Mouse (Mus musculus) liver, embryonic 14.5 days (tissue): ENCODE measurements at regions not wholly inside any gene's neighbourhood (a gene's known extent, or its start where the extent isn't known, plus 50 kb on each side); places are given as distances from the start of the nearest gene placed in this dataset.
"Not testable (repeated sequence)": the region's sequence is repeated elsewhere in the genome, so short reads cannot be mapped to it uniquely, and the experiment has no call there.

Source experiments
- ATAC-seq: fragments of 200-750 bp; cut with Nextera tagmentation; 2 replicates; pipeline ENCODE4 v1.8.0; 2017; ENCODE audit warnings: moderate number of reproducible peaks, mild to moderate bottlenecking, moderate library complexity; ENCODE audit not compliant: insufficient read depth
- DNase-seq, 3 experiments: peaks; one replicate each; pipeline ENCODE4 v3.0.0-alpha.2; 2012 to 2013; ENCODE audit warnings: low read depth in 3 of 3, low spot score in 3 of 3
- H3K27ac ChIP-seq: fragments of 300-500 bp; sonication (generic); 2 replicates; pipeline ENCODE4 v1.5.1; 2014; ENCODE audit warnings: moderate library complexity, mild to moderate bottlenecking, control low read depth, inconsistent platforms
- H3K27me3 ChIP-seq: fragments of 300-500 bp; sonication (generic); 2 replicates; pipeline ENCODE4 v1.6.1; 2014; ENCODE audit warnings: mild to moderate bottlenecking, low read length, moderate library complexity; ENCODE audit not compliant: control insufficient read depth, insufficient read depth
- H3K36me3 ChIP-seq: fragments of 300-500 bp; sonication (generic); replicated peaks from 2 replicates; pipeline ENCODE4 v1.6.1; 2014; ENCODE audit warnings: low read depth; ENCODE audit not compliant: control insufficient read depth, insufficient read depth
- H3K4me1 ChIP-seq, 2 experiments: fragments of 200-500 bp in 1 of 2; fragments of 300-500 bp in 1 of 2; sonication (generic) in 1 of 2; replicated peaks; 2 replicates each; pipeline ENCODE4 v1.6.1; 2012 to 2014; ENCODE audit warnings: antibody characterized with exemption in 1 of 2, inconsistent platforms in 1 of 2, low read length in 1 of 2; ENCODE audit not compliant: control insufficient read depth in 2 of 2, insufficient read depth in 2 of 2
- H3K4me2 ChIP-seq: fragments of 300-500 bp; sonication (generic); 2 replicates; pipeline ENCODE4 v1.6.1; 2014; ENCODE audit warnings: low read depth, mild to moderate bottlenecking, control low read depth, moderate library complexity
- H3K4me3 ChIP-seq, 2 experiments: fragments of 200-500 bp in 1 of 2; fragments of 300-500 bp in 1 of 2; sonication (generic) in 1 of 2; 2 replicates each; pipeline ENCODE4 v1.5.1; 2012 to 2014; ENCODE audit warnings: low read depth in 2 of 2, low read length in 2 of 2, mild to moderate bottlenecking in 2 of 2, control low read depth in 1 of 2, inconsistent platforms in 1 of 2, moderate library complexity in 1 of 2; ENCODE audit not compliant: insufficient read depth in 1 of 2
- H3K9ac ChIP-seq: fragments of 300-500 bp; sonication (generic); replicated peaks from 2 replicates; pipeline ENCODE4 v1.6.1; 2014; ENCODE audit warnings: mild to moderate bottlenecking, control low read depth, moderate library complexity
- H3K9me3 ChIP-seq: fragments of 300-500 bp; sonication (generic); 2 replicates; pipeline ENCODE4 v1.6.1; 2016; ENCODE audit warnings: low read length, mixed read lengths; ENCODE audit not compliant: control insufficient read depth
- CTCF ChIP-seq: IDR thresholded peaks from 2 replicates; pipeline ENCODE4 v1.5.1; 2016; ENCODE audit warnings: antibody characterized with exemption, low read depth, control low read depth
- EP300 ChIP-seq: IDR thresholded peaks from 2 replicates; pipeline ENCODE4 v1.6.1; 2016; ENCODE audit warnings: antibody characterized with exemption, low read depth
- WGBS: fragments of 180-500 bp; shearing (Covaris S2); extraction: QIAGEN DNeasy Blood & Tissue Kit; methylation state at CpG from one replicate; pipeline ENCODE4 v1.1.7; 2014; ENCODE audit not compliant: insufficient replicate concordance; 5-methylcytosine and 5-hydroxymethylcytosine counted together

DNA sequence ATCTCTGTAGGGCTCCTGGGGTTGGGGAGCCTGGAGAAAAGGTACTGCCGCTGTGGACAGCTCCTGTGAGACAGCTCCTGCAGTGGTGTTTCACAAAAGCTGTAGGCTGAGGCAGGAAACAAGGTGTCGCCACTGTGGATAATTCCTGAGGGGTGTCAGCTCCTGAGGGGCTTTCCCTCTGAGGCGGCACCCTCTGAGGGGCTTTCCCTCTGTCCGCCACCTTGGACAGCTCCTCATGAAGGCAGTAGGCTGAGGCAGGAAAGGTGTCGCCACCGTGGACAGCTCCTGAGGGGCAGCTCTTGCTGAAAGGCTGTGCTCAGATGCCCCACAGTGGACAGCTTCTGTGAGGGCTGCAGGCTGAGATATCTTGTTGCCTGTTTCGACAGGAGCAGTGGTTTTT lies 127.1 kb downstream of the Cyld start:
- Histone ChIP-seq H3K4me1 (no peaks in the 10 kb centered on the region), H3K9ac (no peak overlapping the region), H3K4me2 (no peak overlapping the region), H3K9me3 (no peaks in the 10 kb centered on the region), H3K4me3 (no peak overlapping the region), H3K36me3 (no peaks in the 10 kb centered on the region), H3K27ac (no peak overlapping the region), H3K27me3 (no peaks in the 10 kb centered on the region)
- TF ChIP-seq CTCF (no peak), EP300 (no peak)
- 53% methylated on average over 7 of the region's 7 CpGs for WGBS
- ATAC-seq (no peak), DNase-seq (no peak)

DNA sequence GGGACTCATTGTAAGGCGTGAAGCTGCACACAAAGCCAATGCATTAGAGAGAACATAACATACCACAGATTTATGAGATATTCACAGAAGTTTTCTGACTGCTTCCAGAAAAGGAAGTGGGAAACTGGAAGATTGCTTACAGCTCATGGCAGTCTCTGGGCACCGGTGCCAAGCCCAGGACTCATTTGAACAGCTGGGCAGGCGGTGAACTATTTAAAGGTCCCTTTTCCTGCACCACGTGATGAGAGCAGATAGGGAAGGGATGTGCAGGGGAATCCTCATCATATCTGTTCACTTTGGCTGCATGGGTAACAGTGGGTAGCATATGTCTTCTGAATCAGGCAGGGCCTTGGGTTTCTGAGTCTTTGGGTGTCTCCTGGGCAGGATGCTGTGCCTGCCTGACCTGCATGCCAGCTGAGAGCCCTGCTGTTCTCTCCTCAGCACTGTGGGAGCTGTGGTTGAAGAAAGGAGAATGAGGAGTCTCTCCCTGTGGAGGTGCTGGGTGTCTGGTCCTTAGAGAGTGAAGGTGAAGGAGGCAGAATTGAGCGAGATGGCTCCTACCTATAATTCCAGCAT lies 123.5 kb downstream of the Cyld start:
- Histone ChIP-seq H3K36me3 (no peaks in the 10 kb centered on the region), H3K27me3 (no peaks in the 10 kb centered on the region), H3K9ac (no peak overlapping the region), H3K4me3 (no peak overlapping the region), H3K9me3 (no peaks in the 10 kb centered on the region), H3K4me1 (no peaks in the 10 kb centered on the region), H3K4me2 (no peak overlapping the region), H3K27ac (no peak overlapping the region)
- TF ChIP-seq CTCF (no peak), EP300 (no peak)
- DNase-seq, result no peak
- WGBS, result 50% methylated on average over 5 of the region's 5 CpGs
- ATAC-seq, result no peak

DNA sequence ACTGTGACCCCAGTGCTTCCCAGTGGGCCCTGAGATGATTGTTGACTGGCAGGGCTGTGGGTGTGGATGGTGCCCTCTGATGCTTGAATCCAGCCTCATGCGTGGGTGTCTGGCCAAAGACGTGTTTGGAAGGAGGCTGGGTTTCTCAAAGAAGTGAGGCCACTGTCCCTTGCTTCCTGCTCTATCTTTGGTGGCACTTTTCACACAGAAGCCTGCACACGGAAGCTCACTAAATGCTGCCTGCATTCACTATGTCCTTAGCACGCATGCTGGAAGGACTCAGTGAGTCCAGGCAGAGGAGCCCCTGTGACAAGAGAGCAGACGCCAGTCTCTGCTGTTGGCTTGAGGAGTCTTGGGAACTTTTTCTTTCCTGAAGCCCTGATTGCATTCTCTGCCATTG lies 119.6 kb downstream of the Cyld start:
- H3K36me3 ChIP-seq, result no peaks in the 10 kb centered on the region
- no peak for TF ChIP-seq CTCF
- TF ChIP-seq EP300, result no peak

DNA sequence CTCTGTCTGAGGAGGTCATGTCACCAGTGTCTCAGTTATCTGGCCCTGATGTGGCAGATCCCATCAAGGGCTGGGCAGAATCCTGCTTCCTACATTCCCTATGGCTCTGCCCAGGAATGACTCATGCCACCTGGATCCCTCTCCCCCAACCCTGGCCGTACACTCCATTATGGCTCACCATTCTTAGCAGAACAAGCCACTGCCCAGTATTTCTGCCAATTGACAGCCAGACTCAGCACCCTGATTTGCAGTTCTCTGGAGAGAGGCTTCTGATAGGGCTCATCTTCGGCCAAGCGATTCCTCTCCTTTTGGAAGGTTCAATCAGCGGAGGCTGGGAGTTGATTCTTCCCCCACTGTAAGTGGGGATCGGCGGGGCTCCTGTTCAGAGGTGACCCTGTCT lies 117.4 kb downstream of the Cyld start:
- H3K4me2 ChIP-seq, result no peak overlapping the region
- no peak overlapping the region for H3K4me3 ChIP-seq
- H3K27ac ChIP-seq, result no peak overlapping the region
- 71% methylated on average over 6 of the region's 6 CpGs for WGBS
- no peaks in the 10 kb centered on the region for H3K4me1 ChIP-seq
- no peak for TF ChIP-seq CTCF
- no peak for TF ChIP-seq EP300
- H3K27me3 ChIP-seq, result no peaks in the 10 kb centered on the region
- no peaks in the 10 kb centered on the region for H3K36me3 ChIP-seq
- H3K9me3 ChIP-seq, result no peaks in the 10 kb centered on the region
- ATAC-seq (no peak), DNase-seq (no peak)
- H3K9ac ChIP-seq, result no peak overlapping the region

More for the DNA sequence above, 119.6 kb downstream of the Cyld start:
- Histone ChIP-seq H3K9ac (no peak overlapping the region), H3K27ac (no peak overlapping the region), H3K4me2 (no peak overlapping the region), H3K9me3 (no peaks in the 10 kb centered on the region), H3K27me3 (no peaks in the 10 kb centered on the region), H3K4me1 (no peaks in the 10 kb centered on the region), H3K4me3 (no peak overlapping the region)
- DNase-seq, result no peak
- 55% methylated on average over 5 of the region's 5 CpGs for WGBS
- no peak for ATAC-seq

DNA sequence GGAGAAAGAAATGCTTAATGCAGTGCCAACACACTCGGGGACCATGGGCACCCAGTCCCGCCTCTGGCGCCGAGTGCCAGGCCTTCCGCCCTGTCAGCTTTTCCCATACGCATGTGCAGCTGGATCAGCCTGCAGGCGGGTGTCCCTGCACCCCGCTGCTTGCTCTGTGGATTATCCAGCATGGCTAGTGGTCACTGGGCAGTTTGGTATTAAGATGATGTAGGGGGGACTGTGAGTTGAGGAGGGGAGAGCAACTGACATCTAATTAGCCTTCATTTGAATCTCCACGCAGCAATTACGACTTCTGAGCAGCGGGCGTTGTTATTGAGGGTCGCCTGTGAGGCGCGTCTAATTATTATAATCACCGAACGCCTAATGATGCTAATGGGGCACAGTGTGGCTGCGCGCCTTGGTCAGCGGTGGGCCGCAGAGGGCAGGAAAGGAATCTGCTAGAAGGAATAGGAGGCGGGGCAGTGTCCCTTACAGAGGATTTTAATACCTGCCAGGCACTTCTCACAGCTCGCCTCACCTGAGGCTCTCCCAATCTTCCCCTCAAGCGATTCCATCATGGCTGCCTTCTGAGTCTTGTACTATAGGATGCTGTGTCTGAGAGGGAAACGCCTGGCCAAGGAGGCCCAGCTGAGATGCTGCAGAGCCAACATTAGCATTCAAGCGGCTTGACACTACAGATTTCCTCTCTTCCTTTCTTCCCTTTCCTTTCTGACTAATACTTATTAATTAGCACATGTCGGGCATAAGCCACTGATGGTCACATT lies 116.3 kb downstream of the Cyld start:
- no peak overlapping the region for H3K4me3 ChIP-seq
- no peaks in the 10 kb centered on the region for H3K36me3 ChIP-seq
- H3K9me3 ChIP-seq, result no peaks in the 10 kb centered on the region
- no peaks in the 10 kb centered on the region for H3K4me1 ChIP-seq
- no peaks in the 10 kb centered on the region for H3K27me3 ChIP-seq
- no peak overlapping the region for H3K9ac ChIP-seq
- no peak for TF ChIP-seq CTCF
- TF ChIP-seq EP300, result no peak
- no peak overlapping the region for H3K27ac ChIP-seq
- H3K4me2 ChIP-seq, result no peak overlapping the region
- DNase-seq (no peak), ATAC-seq (no peak)
- WGBS, result 58% methylated on average over 27 of the region's 27 CpGs

DNA sequence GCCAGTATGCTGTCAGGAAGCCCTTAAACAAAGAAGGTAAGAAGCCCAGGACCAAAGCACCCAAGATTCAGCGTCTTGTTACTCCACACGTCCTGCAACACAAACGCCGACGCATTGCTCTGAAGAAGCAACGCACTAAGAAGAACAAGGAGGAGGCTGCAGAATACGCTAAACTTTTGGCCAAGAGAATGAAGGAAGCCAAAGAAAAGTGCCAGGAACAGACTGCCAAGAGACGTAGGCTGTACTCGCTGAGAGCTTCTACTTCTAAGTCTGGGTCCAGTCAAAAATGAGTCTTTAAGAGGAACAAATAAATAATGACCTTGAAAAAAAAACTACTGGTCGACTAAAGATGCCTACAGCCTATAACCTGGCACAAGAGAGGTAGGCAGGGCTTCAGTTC lies 110.0 kb downstream of the Cyld start:
- H3K9ac ChIP-seq, H3K4me3 ChIP-seq, H3K27me3 ChIP-seq, H3K4me1 ChIP-seq, H3K27ac ChIP-seq, H3K9me3 ChIP-seq, ATAC-seq, H3K36me3 ChIP-seq, H3K4me2 ChIP-seq, DNase-seq: not testable (repeated sequence)
- WGBS, result 73% methylated on average over 10 of the region's 10 CpGs
